Comparison of ENCODE assay signal across 23 mouse cellular contexts in the genomic region with DNA sequence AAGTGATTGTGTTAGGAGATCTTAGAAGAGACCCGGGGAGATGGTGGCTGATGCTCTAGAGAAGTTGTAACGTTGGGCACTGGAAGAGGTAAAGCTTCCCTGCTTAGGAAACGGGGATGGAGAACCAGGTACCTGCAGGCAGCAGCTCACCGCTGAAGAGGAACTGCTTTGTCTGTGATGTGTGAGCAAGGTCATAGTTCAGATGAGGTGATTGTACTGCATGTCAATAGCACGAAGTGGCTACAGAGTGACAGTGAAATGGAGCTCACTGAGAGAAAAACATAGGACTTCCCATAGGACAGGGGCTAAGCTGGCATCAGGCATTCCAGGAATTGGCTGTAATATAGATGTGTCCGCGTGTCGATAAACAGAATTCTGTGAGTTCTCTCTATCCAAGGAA.
DNase-seq lines count a peak whose midpoint lies in the region; ATAC-seq and TF ChIP-seq lines count a peak whose summit lies in the region.
"Had no signal": no experiment of that assay in that cellular context is flagged by ENCODE, and none has a peak within 500 bp of the region (broad histone marks: within the 10 kb centered on the region; RNA-seq: fewer than 3 reads in every experiment).

No protein-coding gene starts in this region.

- no peaks in the 10 kb centered on the region for H3K4me1 ChIP-seq in embryonic facial prominence, embryonic 11.5 days (ENCODE audit: control insufficient read depth, insufficient read depth, low read length)
- H3K4me1 ChIP-seq in embryonic facial prominence, embryonic 10.5 days, result peaks cover 18% of the 10 kb centered on the region
- H3K4me1 ChIP-seq in liver, adult 2 months (ENCODE audit: control insufficient read depth, insufficient read depth, low read length), result peaks cover 12% of the 10 kb centered on the region
- peaks cover 9% of the 10 kb centered on the region; the same call in 1 of the 2 replicates for H3K4me1 ChIP-seq in liver, embryonic 12.5 days

- H3K9me3 ChIP-seq in embryonic facial prominence, embryonic 11.5 days (replicated peaks; ENCODE audit: control insufficient read depth, low read length), result no peaks in the 10 kb centered on the region
- no peaks in the 10 kb centered on the region for H3K9me3 ChIP-seq in embryonic facial prominence, embryonic 10.5 days
- no peaks in the 10 kb centered on the region for H3K9me3 ChIP-seq in liver, embryonic 12.5 days (replicated peaks)
- H3K9me3 ChIP-seq: forebrain, embryonic 10.5 days; forebrain, embryonic 13.5 days; heart, embryonic 10.5 days; heart, embryonic 13.5 days; hindbrain, embryonic 12.5 days; hindbrain, embryonic 15.5 days had no signal

- H3K27ac ChIP-seq in embryonic facial prominence, embryonic 11.5 days (replicated peaks; ENCODE audit: low read depth, low read length), result no peak overlapping the region
- no peak overlapping the region for H3K27ac ChIP-seq in embryonic facial prominence, embryonic 10.5 days (replicated peaks)
- peak overlapping the region; percentile 76 for H3K27ac ChIP-seq in liver, adult 2 months (replicated peaks; ENCODE audit: insufficient read depth, low read depth, low read length)
- H3K27ac ChIP-seq in liver, embryonic 12.5 days, result no peak overlapping the region
- H3K27ac ChIP-seq: forebrain, embryonic 10.5 days; forebrain, embryonic 13.5 days; heart, adult 2 months; heart, embryonic 10.5 days; heart, embryonic 13.5 days; hindbrain, embryonic 12.5 days; hindbrain, embryonic 15.5 days had no signal

- H3K4me2 ChIP-seq in embryonic facial prominence, embryonic 11.5 days (ENCODE audit: low read depth, low read length), result no peak overlapping the region
- H3K4me2 ChIP-seq in liver, embryonic 12.5 days, result no peak overlapping the region
- H3K4me2 ChIP-seq: forebrain, embryonic 13.5 days; heart, embryonic 13.5 days; hindbrain, embryonic 12.5 days; hindbrain, embryonic 15.5 days had no signal

- TF ChIP-seq POLR2A in liver, adult 2 months (IDR thresholded peaks at IDR 0.05; ENCODE audit: extremely low read depth, insufficient read depth, low read length), result no peak

- WGBS in embryonic facial prominence, embryonic 11.5 days, result 80% methylated on average over 8 of the region's 8 CpGs
- 83% methylated on average over 8 of the region's 8 CpGs for WGBS in embryonic facial prominence, embryonic 10.5 days
- 40% methylated on average over 8 of the region's 8 CpGs for WGBS in liver, adult 2 months
- 65% methylated on average over 8 of the region's 8 CpGs for WGBS in liver, embryonic 12.5 days (ENCODE audit: insufficient replicate concordance)

- ATAC-seq in embryonic facial prominence, embryonic 11.5 days (replicated peaks; ENCODE audit: insufficient number of reproducible peaks, low FRiP score, low TSS enrichment, low read depth), result 0 out of 2 replicates have a peak, but pooled peaks have one; percentile 27
- ATAC-seq in liver, embryonic 12.5 days, result no peak
- ATAC-seq: forebrain, embryonic 13.5 days; forebrain, embryonic 16.5 days had no signal

- H3K4me3 ChIP-seq in embryonic facial prominence, embryonic 11.5 days (ENCODE audit: low read depth, low read length), result no peak overlapping the region
- no peak overlapping the region for H3K4me3 ChIP-seq in embryonic facial prominence, embryonic 10.5 days
- H3K4me3 ChIP-seq in liver, adult 2 months (ENCODE audit: insufficient read depth, low read depth, low read length), result no peak overlapping the region
- H3K4me3 ChIP-seq in liver, embryonic 12.5 days, result no peak overlapping the region
- H3K4me3 ChIP-seq: forebrain, embryonic 10.5 days; forebrain, embryonic 13.5 days; heart, adult 2 months; heart, embryonic 10.5 days; heart, embryonic 13.5 days; hindbrain, embryonic 12.5 days; hindbrain, embryonic 15.5 days had no signal

- DNase-seq in embryonic facial prominence, embryonic 11.5 days (ENCODE audit: low spot score), result no peak
- DNase-seq in embryonic facial prominence, embryonic 10.5 days (ENCODE audit: low spot score), result no peak
- peak; percentile 45 for DNase-seq in kidney, adult 9 months
- no peak for DNase-seq in kidney, postnatal 14 days
- DNase-seq in liver, adult 2 months (ENCODE audit: extremely low read depth, low read depth, low spot score), result peak; percentile 92
- DNase-seq: adrenal gland, adult 2 months; adrenal gland, postnatal 14 days; B cell, adult 2 months; cerebellum, adult 11 months; cerebellum, adult 2 months; cerebellum, adult 9-11 months; cerebellum, postnatal 25 days; gastrocnemius, postnatal 25 days; heart, adult 2 months; heart, postnatal 14 days had no signal

- no peak for TF ChIP-seq CTCF in liver, adult 2 months (IDR thresholded peaks at IDR 0.05; ENCODE audit: low read depth, low read length)

- no peaks in the 10 kb centered on the region for H3K79me2 ChIP-seq in liver, adult 2 months (ENCODE audit: control insufficient read depth, insufficient read depth, low read length)

- no peaks in the 10 kb centered on the region for H3K36me3 ChIP-seq in embryonic facial prominence, embryonic 11.5 days (replicated peaks; ENCODE audit: control insufficient read depth, insufficient read depth, low read depth, low read length)
- no peaks in the 10 kb centered on the region for H3K36me3 ChIP-seq in embryonic facial prominence, embryonic 10.5 days (replicated peaks)
- H3K36me3 ChIP-seq in liver, adult 2 months (ENCODE audit: control insufficient read depth, insufficient read depth, low read length), result no peaks in the 10 kb centered on the region
- H3K36me3 ChIP-seq in liver, embryonic 12.5 days, result no peaks in the 10 kb centered on the region
- H3K36me3 ChIP-seq: forebrain, embryonic 10.5 days; heart, embryonic 10.5 days; heart, embryonic 13.5 days; hindbrain, embryonic 12.5 days; hindbrain, embryonic 15.5 days had no signal

- no peaks in the 10 kb centered on the region for H3K27me3 ChIP-seq in embryonic facial prominence, embryonic 11.5 days (ENCODE audit: control insufficient read depth, insufficient read depth, low read length)
- H3K27me3 ChIP-seq in embryonic facial prominence, embryonic 10.5 days (replicated peaks; ENCODE audit: low read depth, poor library complexity, severe bottlenecking), result no peaks in the 10 kb centered on the region; the same call in 1 of the 2 replicates
- no peaks in the 10 kb centered on the region for H3K27me3 ChIP-seq in liver, adult 2 months (ENCODE audit: control insufficient read depth, insufficient read depth, low read length)
- H3K27me3 ChIP-seq in liver, embryonic 12.5 days (replicated peaks), result no peaks in the 10 kb centered on the region
- H3K27me3 ChIP-seq: forebrain, embryonic 13.5 days; heart, embryonic 13.5 days; hindbrain, embryonic 12.5 days; hindbrain, embryonic 15.5 days had no signal

- no peak overlapping the region for H3K9ac ChIP-seq in embryonic facial prominence, embryonic 11.5 days (replicated peaks; ENCODE audit: low read length)
- H3K9ac ChIP-seq in liver, adult 2 months (ENCODE audit: low read depth, low read length), result no peak overlapping the region; the same call in 1 of the 2 replicates
- H3K9ac ChIP-seq in liver, embryonic 12.5 days, result no peak overlapping the region
- H3K9ac ChIP-seq: forebrain, embryonic 13.5 days; heart, embryonic 13.5 days; hindbrain, embryonic 12.5 days; hindbrain, embryonic 15.5 days had no signal

Comparison
In these comparisons a context has a peak if more than half of its experiments do, and no peak if none do; other contexts are left out.
1. DNase-seq: peak in kidney, adult 9 months (single experiment) and liver, adult 2 months (single experiment); none in embryonic facial prominence, embryonic 11.5 days (single experiment), embryonic facial prominence, embryonic 10.5 days (single experiment) and kidney, postnatal 14 days (single experiment).